Mouse (Mus musculus) neural tube, embryonic 14.5 days (tissue): ENCODE data around the gene Macf1. TPM values are rescaled to one million over a fixed set of nuclear protein-coding genes. Genes with fewer than 3 reads are reported as not detected.

Experiments used
- ATAC-seq: fragments of 200-750 bp; cut with Nextera tagmentation; 2 replicates; pipeline ENCODE4 v1.8.0; 2017; ENCODE audit warnings: low read depth, mild to moderate bottlenecking, moderate TSS enrichment, moderate library complexity
- H3K27ac ChIP-seq: fragments of 300-500 bp; sonication (generic); 2 replicates; pipeline ENCODE4 v1.5.1; 2014; ENCODE audit warnings: low read depth, mild to moderate bottlenecking, control low read depth, low read length, moderate library complexity, mixed read lengths
- H3K27me3 ChIP-seq: fragments of 300-500 bp; sonication (generic); 2 replicates; pipeline ENCODE4 v1.6.1; 2014; ENCODE audit warnings: low read length; ENCODE audit not compliant: control insufficient read depth, insufficient read depth
- H3K36me3 ChIP-seq: fragments of 300-500 bp; sonication (generic); 2 replicates; pipeline ENCODE4 v1.6.1; 2014; ENCODE audit warnings: low read length, mixed read lengths; ENCODE audit not compliant: control insufficient read depth, insufficient read depth
- H3K4me1 ChIP-seq: fragments of 300-500 bp; sonication (generic); 2 replicates; pipeline ENCODE4 v1.6.1; 2014; ENCODE audit warnings: low read length; ENCODE audit not compliant: control insufficient read depth, insufficient read depth
- H3K4me2 ChIP-seq: fragments of 300-500 bp; sonication (generic); 2 replicates; pipeline ENCODE4 v1.6.1; 2014; ENCODE audit warnings: mild to moderate bottlenecking, low read depth, low read length, control low read depth
- H3K4me3 ChIP-seq: fragments of 300-500 bp; sonication (generic); 2 replicates; pipeline ENCODE4 v1.5.1; 2014; ENCODE audit warnings: low read depth, low read length, control low read depth, mixed read lengths
- H3K9ac ChIP-seq: fragments of 300-500 bp; sonication (generic); replicated peaks from 2 replicates; pipeline ENCODE4 v1.6.1; 2014; ENCODE audit warnings: low read depth, mild to moderate bottlenecking, control low read depth, low read length, mixed read lengths
- H3K9me3 ChIP-seq: fragments of 300-500 bp; sonication (generic); 2 replicates; pipeline ENCODE4 v1.6.1; 2016; ENCODE audit warnings: low read length; ENCODE audit not compliant: control insufficient read depth
- WGBS: fragments of 180-500 bp; shearing (Covaris S2); extraction: QIAGEN DNeasy Blood & Tissue Kit; methylation state at CpG from one replicate; pipeline ENCODE4 v1.1.7; 2014; 5-methylcytosine and 5-hydroxymethylcytosine counted together
- polyA plus RNA-seq: library from polyadenylated mRNA; unstranded; fragments of >200 nt; fragmentation: Nextera tagmentation; extraction: Ambion mirVana; gene quantifications from 2 replicates; pipeline ENCODE4 v1.2.1, GENCODE M21; 2014

Macf1 gene
- polyA plus RNA-seq, 1 experiment from 2014 or later = 144 TPM

- 58% methylated on average over 1 of the region's 1 CpGs for WGBS
- Histone ChIP-seq H3K4me1 (peaks cover 26% of the 10 kb centered on the region), H3K9me3 (no peaks in the 10 kb centered on the region), H3K9ac (no peak overlapping the region), H3K27ac (no peak overlapping the region), H3K4me2 (no peak overlapping the region), H3K4me3 (no peak overlapping the region), H3K27me3 (no peaks in the 10 kb centered on the region), H3K36me3 (peaks cover 26% of the 10 kb centered on the region)
- ATAC-seq = no peak
Measured at GRCm38 (mm10) chr4:123402244-123402643, 281.9 kb downstream of the Macf1 start.

- ATAC-seq = no peak
- H3K9ac ChIP-seq = no peak overlapping the region
- 61% methylated on average over 3 of the region's 3 CpGs for WGBS
- peaks cover 18% of the 10 kb centered on the region for H3K4me1 ChIP-seq
- H3K9me3 ChIP-seq = no peaks in the 10 kb centered on the region
- H3K27me3 ChIP-seq = no peaks in the 10 kb centered on the region
- H3K4me2 ChIP-seq = no peak overlapping the region
- H3K27ac ChIP-seq = no peak overlapping the region
- no peak overlapping the region for H3K4me3 ChIP-seq
- H3K36me3 ChIP-seq = peaks cover 35% of the 10 kb centered on the region
Measured at GRCm38 (mm10) chr4:123401265-123401664, 282.9 kb downstream of the Macf1 start.

GRCm38 (mm10) chr4:123397643-123398434 lies 286.3 kb downstream of the Macf1 start:
- Histone ChIP-seq H3K27me3 (no peaks in the 10 kb centered on the region), H3K9ac (no peak overlapping the region), H3K4me1 (no peaks in the 10 kb centered on the region), H3K9me3 (no peaks in the 10 kb centered on the region), H3K4me3 (no peak overlapping the region), H3K36me3 (peaks cover 64% of the 10 kb centered on the region), H3K27ac (no peak overlapping the region), H3K4me2 (no peak overlapping the region)
- 92% methylated on average over 5 of the region's 5 CpGs for WGBS
- ATAC-seq = no peak

- no peak overlapping the region for H3K27ac ChIP-seq
- H3K9me3 ChIP-seq = no peaks in the 10 kb centered on the region
- no peak overlapping the region for H3K9ac ChIP-seq
- no peaks in the 10 kb centered on the region for H3K4me1 ChIP-seq
- no peak overlapping the region for H3K4me2 ChIP-seq
- no peaks in the 10 kb centered on the region for H3K27me3 ChIP-seq
- WGBS = 97% methylated on average over 8 of the region's 8 CpGs
- no peak for ATAC-seq
- H3K4me3 ChIP-seq = no peak overlapping the region
- peaks cover 68% of the 10 kb centered on the region for H3K36me3 ChIP-seq
Measured at GRCm38 (mm10) chr4:123397049-123397448, 287.1 kb downstream of the Macf1 start.

- Histone ChIP-seq H3K4me2 (no peak overlapping the region), H3K9ac (no peak overlapping the region), H3K27me3 (no peaks in the 10 kb centered on the region), H3K27ac (no peak overlapping the region), H3K36me3 (peaks cover 68% of the 10 kb centered on the region), H3K4me1 (no peaks in the 10 kb centered on the region), H3K4me3 (no peak overlapping the region), H3K9me3 (no peaks in the 10 kb centered on the region)
- no peak for ATAC-seq
- whole genome bisulfite sequencing = 97% methylated on average over 2 of the region's 2 CpGs
Measured at GRCm38 (mm10) chr4:123395435-123396000, 288.6 kb downstream of the Macf1 start.

GRCm38 (mm10) chr4:123394878-123395277 lies 289.3 kb downstream of the Macf1 start:
- Histone ChIP-seq H3K4me3 (no peak overlapping the region), H3K27ac (no peak overlapping the region; the same call in 1 of the 2 replicates), H3K27me3 (no peaks in the 10 kb centered on the region), H3K9me3 (no peaks in the 10 kb centered on the region), H3K4me2 (no peak overlapping the region), H3K36me3 (peaks cover 71% of the 10 kb centered on the region), H3K4me1 (no peaks in the 10 kb centered on the region), H3K9ac (no peak overlapping the region)
- 78% methylated on average over 5 of the region's 5 CpGs for WGBS
- no peak for ATAC-seq

GRCm38 (mm10) chr4:123394269-123394668 lies 289.9 kb downstream of the Macf1 start:
- H3K4me3 ChIP-seq = no peak overlapping the region
- no peak overlapping the region for H3K9ac ChIP-seq
- 43% methylated on average over 1 of the region's 1 CpGs for WGBS
- H3K9me3 ChIP-seq = no peaks in the 10 kb centered on the region
- ATAC-seq = no peak
- H3K27ac ChIP-seq = no peak overlapping the region; the same call in 1 of the 2 replicates
- H3K36me3 ChIP-seq = peaks cover 71% of the 10 kb centered on the region
- no peak overlapping the region for H3K4me2 ChIP-seq
- H3K27me3 ChIP-seq = no peaks in the 10 kb centered on the region
- H3K4me1 ChIP-seq = no peaks in the 10 kb centered on the region

GRCm38 (mm10) chr4:123393004-123393403 lies 291.2 kb downstream of the Macf1 start:
- Histone ChIP-seq H3K36me3 (peaks cover 73% of the 10 kb centered on the region), H3K4me2 (no peak overlapping the region), H3K4me1 (no peaks in the 10 kb centered on the region), H3K27me3 (no peaks in the 10 kb centered on the region), H3K9me3 (no peaks in the 10 kb centered on the region), H3K27ac (no peak overlapping the region), H3K9ac (no peak overlapping the region), H3K4me3 (no peak overlapping the region)
- WGBS = 94% methylated on average over 3 of the region's 3 CpGs
- no peak for ATAC-seq

- Histone ChIP-seq H3K4me2 (no peak overlapping the region), H3K27me3 (no peaks in the 10 kb centered on the region), H3K36me3 (peaks cover 71% of the 10 kb centered on the region), H3K4me3 (no peak overlapping the region), H3K27ac (no peak overlapping the region), H3K9me3 (no peaks in the 10 kb centered on the region), H3K4me1 (no peaks in the 10 kb centered on the region), H3K9ac (no peak overlapping the region)
- 88% methylated on average over 1 of the region's 1 CpGs for WGBS
- ATAC-seq = no peak
Measured at GRCm38 (mm10) chr4:123392187-123392586, 292.0 kb downstream of the Macf1 start.
